Mouse (Mus musculus) heart, embryonic 14.5 days (tissue): Measurements from ENCODE around the gene Smco4. TPM values are rescaled to one million over a fixed set of nuclear protein-coding genes. Genes with fewer than 3 reads are reported as not detected.

Source experiments
- ATAC-seq: fragments of 200-750 bp; cut with Nextera tagmentation; 2 replicates; pipeline ENCODE4 v1.8.0; 2017; ENCODE audit warnings: low read depth, moderate TSS enrichment; ENCODE audit not compliant: insufficient number of reproducible peaks, insufficient read depth, low FRiP score
- H3K27ac ChIP-seq, 2 experiments: fragments of 200-500 bp in 1 of 2; fragments of 300-500 bp in 1 of 2; sonication (generic) in 1 of 2; replicated peaks in 1 of 2; 2 replicates each; pipeline ENCODE4 v1.5.1; 2012 to 2014; ENCODE audit warnings: low read depth in 2 of 2, low read length in 2 of 2, control low read depth in 1 of 2, mild to moderate bottlenecking in 1 of 2, mixed read lengths in 1 of 2; ENCODE audit not compliant: control insufficient read depth in 1 of 2, insufficient read depth in 1 of 2
- H3K27me3 ChIP-seq: fragments of 300-500 bp; sonication (generic); 2 replicates; pipeline ENCODE4 v1.6.1; 2014; ENCODE audit warnings: mild to moderate bottlenecking, low read length, control low read depth; ENCODE audit not compliant: control insufficient read depth, insufficient read depth
- H3K36me3 ChIP-seq: fragments of 300-500 bp; sonication (generic); 2 replicates; pipeline ENCODE4 v1.6.1; 2014; ENCODE audit warnings: mild to moderate bottlenecking, control low read depth, low read length, mixed read lengths; ENCODE audit not compliant: control insufficient read depth, insufficient read depth
- H3K4me1 ChIP-seq, 2 experiments: fragments of 200-500 bp in 1 of 2; fragments of 300-500 bp in 1 of 2; sonication (generic) in 1 of 2; 2 replicates each; pipeline ENCODE4 v1.6.1; 2012 to 2014; ENCODE audit warnings: low read length in 2 of 2, control low read depth in 1 of 2, mixed read lengths in 1 of 2; ENCODE audit not compliant: control insufficient read depth in 2 of 2, insufficient read depth in 2 of 2
- H3K4me2 ChIP-seq: fragments of 300-500 bp; sonication (generic); 2 replicates; pipeline ENCODE4 v1.6.1; 2014; ENCODE audit warnings: mild to moderate bottlenecking, low read length
- H3K4me3 ChIP-seq, 2 experiments: fragments of 200-500 bp in 1 of 2; fragments of 300-500 bp in 1 of 2; sonication (generic) in 1 of 2; 2 replicates each; pipeline ENCODE4 v1.5.1; 2012 to 2014; ENCODE audit warnings: low read length in 2 of 2, mild to moderate bottlenecking in 2 of 2, control low read depth in 1 of 2, low read depth in 1 of 2, moderate library complexity in 1 of 2; ENCODE audit not compliant: control insufficient read depth in 1 of 2, insufficient read depth in 1 of 2
- H3K9ac ChIP-seq: fragments of 300-500 bp; sonication (generic); 2 replicates; pipeline ENCODE4 v1.6.1; 2014; ENCODE audit warnings: mild to moderate bottlenecking, low read length
- H3K9me3 ChIP-seq: fragments of 300-500 bp; sonication (generic); 2 replicates; pipeline ENCODE4 v1.6.1; 2016; ENCODE audit warnings: low read length, control low read depth; ENCODE audit not compliant: control insufficient read depth
- WGBS: fragments of 180-500 bp; shearing (Covaris S2); extraction: QIAGEN DNeasy Blood & Tissue Kit; methylation state at CpG from one replicate; pipeline ENCODE4 v1.1.7; 2014; 5-methylcytosine and 5-hydroxymethylcytosine counted together
- polyA plus RNA-seq: library from polyadenylated mRNA; unstranded; fragments of >200 nt; fragmentation: Nextera tagmentation; extraction: Ambion mirVana; gene quantifications from 2 replicates; pipeline ENCODE4 v1.2.1, GENCODE M21; 2014

The Smco4 gene
- polyA plus RNA-seq, 1 experiment from 2014 or later = 2.8 TPM

DNA sequence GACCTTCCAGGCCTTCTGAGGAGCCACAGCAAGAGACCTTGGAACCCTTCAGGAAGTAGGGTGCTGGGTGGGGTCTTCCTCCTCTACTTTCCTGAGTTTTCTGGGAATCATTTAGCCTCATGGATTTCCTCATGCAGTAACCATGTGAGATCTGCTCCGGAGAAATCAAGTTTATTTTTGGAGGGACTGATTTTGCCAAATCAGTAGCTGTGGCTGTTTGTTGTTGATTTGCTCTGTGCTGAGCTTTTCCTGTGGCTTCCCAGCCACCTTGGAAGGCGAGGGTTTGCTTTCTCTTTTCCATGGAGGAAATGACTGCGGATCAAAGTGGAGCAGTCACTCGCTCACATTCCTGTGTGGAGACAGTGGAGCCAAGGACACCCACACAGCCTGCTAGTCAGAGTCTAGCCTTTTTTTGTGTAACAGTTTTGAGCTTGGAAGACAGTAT, 14.2 kb downstream of the Smco4 start:
- Histone ChIP-seq H3K4me1 (peaks cover 35 to 46% of the 10 kb centered on the region in 2 experiments), H3K27ac (peak overlapping the region; percentile 3 to 41; a peak in 2 of 4 replicates), H3K27me3 (no peaks in the 10 kb centered on the region), H3K36me3 (no peaks in the 10 kb centered on the region), H3K9ac (no peak overlapping the region; the same call in 1 of the 2 replicates), H3K4me3 (no peak overlapping the region), H3K4me2 (no peak overlapping the region), H3K9me3 (no peaks in the 10 kb centered on the region)
- ATAC-seq = no peak
- WGBS = 37% methylated on average over 4 of the region's 4 CpGs

DNA sequence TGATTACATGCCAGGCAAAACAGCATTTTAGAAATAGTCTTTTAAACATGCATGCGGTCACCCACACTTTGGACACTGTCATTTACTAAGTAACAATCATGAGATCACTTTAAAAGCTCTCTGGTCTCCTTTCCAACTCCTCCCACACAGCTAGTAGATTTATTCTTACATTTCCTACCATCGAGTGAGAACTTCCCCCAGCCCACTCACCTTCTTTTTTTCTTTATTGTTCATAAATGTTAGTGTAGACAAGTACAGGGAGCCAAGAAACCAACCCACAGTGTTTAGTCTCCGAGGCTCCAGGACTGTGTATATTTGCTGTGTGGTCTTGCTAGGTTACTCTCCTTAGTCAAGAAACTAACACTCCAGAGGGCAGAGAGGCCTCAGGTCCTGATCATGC, 16.1 kb downstream of the Smco4 start:
- no peak overlapping the region for H3K4me2 ChIP-seq
- 76% methylated on average over 3 of the region's 3 CpGs for WGBS
- no peaks in the 10 kb centered on the region for H3K36me3 ChIP-seq
- H3K27me3 ChIP-seq = no peaks in the 10 kb centered on the region
- H3K27ac ChIP-seq = no peak overlapping the region
- ATAC-seq = no peak
- no peaks in the 10 kb centered on the region for H3K9me3 ChIP-seq
- H3K9ac ChIP-seq = no peak overlapping the region
- H3K4me3 ChIP-seq = no peak overlapping the region
- peaks cover 36 to 52% of the 10 kb centered on the region in 2 experiments for H3K4me1 ChIP-seq

GRCm38 (mm10) chr9:15510557-15511310, 17.5 kb downstream of the Smco4 start:
- H3K4me3 ChIP-seq = no peak overlapping the region
- no peak overlapping the region for H3K4me2 ChIP-seq
- WGBS = 53% methylated on average over 3 of the region's 3 CpGs
- H3K4me1 ChIP-seq = peaks cover 31 to 52% of the 10 kb centered on the region in 2 experiments
- no peak overlapping the region for H3K27ac ChIP-seq
- H3K27me3 ChIP-seq = no peaks in the 10 kb centered on the region
- H3K36me3 ChIP-seq = no peaks in the 10 kb centered on the region
- no peaks in the 10 kb centered on the region for H3K9me3 ChIP-seq
- ATAC-seq = no peak
- no peak overlapping the region for H3K9ac ChIP-seq

GRCm38 (mm10) chr9:15512918-15513317, 19.7 kb downstream of the Smco4 start:
- no peaks in the 10 kb centered on the region for H3K36me3 ChIP-seq
- H3K4me3 ChIP-seq = no peak overlapping the region
- no peak overlapping the region for H3K9ac ChIP-seq
- no peaks in the 10 kb centered on the region for H3K27me3 ChIP-seq
- ATAC-seq = peak; percentile 63; the same call in 1 of the 2 replicates
- H3K4me1 ChIP-seq = peaks cover 25 to 45% of the 10 kb centered on the region in 2 experiments
- WGBS = 12% methylated on average over 7 of the region's 7 CpGs
- H3K27ac ChIP-seq = peak overlapping the region; percentile 64 to 67
- H3K9me3 ChIP-seq = no peaks in the 10 kb centered on the region
- peak overlapping the region; percentile 37 for H3K4me2 ChIP-seq

DNA sequence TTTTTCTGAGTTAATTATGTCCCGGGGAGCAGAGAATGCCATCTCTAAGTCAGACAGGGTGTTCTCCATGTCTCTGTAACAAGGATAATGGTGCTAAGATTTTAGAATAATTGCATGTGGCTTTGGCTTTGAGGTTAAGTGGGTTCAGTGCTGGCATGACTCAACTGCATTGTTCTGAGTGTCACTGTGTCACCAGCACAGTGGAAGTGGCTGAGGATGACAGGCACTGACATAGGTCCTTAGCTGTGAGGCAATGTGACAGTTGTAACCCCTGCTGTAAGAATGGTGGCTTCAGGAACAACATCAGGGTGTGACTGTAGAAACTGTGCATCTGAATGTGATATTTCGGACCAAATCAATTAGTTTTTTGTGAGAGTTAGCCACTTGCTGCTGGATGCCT, 22.8 kb downstream of the Smco4 start:
- WGBS = 75% methylated on average over 2 of the region's 2 CpGs
- no peaks in the 10 kb centered on the region for H3K9me3 ChIP-seq
- no peak overlapping the region for H3K9ac ChIP-seq
- no peak for ATAC-seq
- no peak overlapping the region for H3K4me3 ChIP-seq
- no peaks in the 10 kb centered on the region for H3K27me3 ChIP-seq
- H3K27ac ChIP-seq = no peak overlapping the region
- no peak overlapping the region for H3K4me2 ChIP-seq
- peaks cover 22 to 34% of the 10 kb centered on the region in 2 experiments for H3K4me1 ChIP-seq
- H3K36me3 ChIP-seq = no peaks in the 10 kb centered on the region

DNA sequence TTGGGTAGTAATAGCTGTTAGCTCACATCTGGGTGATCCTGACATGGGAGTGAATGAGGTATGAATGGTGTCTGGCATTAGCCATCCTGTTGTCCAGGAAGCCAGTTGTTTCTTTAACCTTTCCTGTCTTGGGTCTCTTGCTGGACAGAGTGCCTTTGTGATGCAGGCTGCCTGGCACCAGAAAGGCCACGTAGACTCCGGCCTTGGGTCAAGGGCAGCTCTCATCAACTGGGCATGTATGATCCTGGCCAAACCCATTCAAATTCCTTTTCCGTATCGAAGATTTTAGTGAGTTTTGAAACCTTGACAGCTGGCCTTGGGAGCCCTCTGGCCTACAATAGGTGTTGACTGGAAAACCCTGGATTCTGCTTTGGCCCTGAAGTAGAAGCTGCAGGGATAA, 24.7 kb downstream of the Smco4 start:
- Histone ChIP-seq H3K9ac (no peak overlapping the region), H3K27me3 (no peaks in the 10 kb centered on the region), H3K27ac (no peak overlapping the region), H3K4me2 (no peak overlapping the region), H3K4me3 (no peak overlapping the region), H3K4me1 (peaks cover 23 to 39% of the 10 kb centered on the region in 2 experiments), H3K36me3 (no peaks in the 10 kb centered on the region), H3K9me3 (no peaks in the 10 kb centered on the region)
- ATAC-seq = no peak
- 82% methylated on average over 4 of the region's 4 CpGs for WGBS

DNA sequence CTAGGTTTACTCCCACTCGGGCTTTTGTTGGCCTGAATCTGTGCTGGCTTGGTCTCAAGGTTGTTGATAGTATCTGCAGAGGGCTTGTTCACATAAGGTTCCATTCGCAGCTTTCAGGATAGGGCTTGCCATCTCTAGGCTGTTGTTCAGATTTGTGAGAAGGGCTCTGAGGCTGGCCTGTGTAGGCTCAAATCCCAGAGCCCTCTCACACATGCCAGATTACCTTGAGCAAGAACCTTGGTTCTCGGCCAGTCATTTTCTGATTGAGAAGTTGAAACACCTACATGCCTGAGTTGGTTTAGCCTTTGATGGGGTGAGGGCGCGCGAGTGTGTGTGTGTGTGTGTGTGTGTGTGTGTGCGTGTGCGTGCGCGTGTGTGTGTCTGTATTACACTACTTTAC, 29.1 kb downstream of the Smco4 start:
- no peak for ATAC-seq
- H3K4me2 ChIP-seq = no peak overlapping the region
- H3K36me3 ChIP-seq = no peaks in the 10 kb centered on the region
- H3K4me3 ChIP-seq = no peak overlapping the region
- H3K9me3 ChIP-seq = no peaks in the 10 kb centered on the region
- WGBS = 78% methylated on average over 10 of the region's 10 CpGs
- no peak overlapping the region for H3K9ac ChIP-seq
- no peaks in the 10 kb centered on the region for H3K27me3 ChIP-seq
- H3K27ac ChIP-seq = no peak overlapping the region
- peaks cover 29 to 42% of the 10 kb centered on the region in 2 experiments for H3K4me1 ChIP-seq
